In genomic region chr2:126211011-126211680, GRCm38 (mm10) we compare ENCODE assay signal across 23 mouse cellular contexts. TPM values are rescaled to one million over a fixed set of nuclear protein-coding genes. Genes with fewer than 3 reads are reported as not detected.
"Had no signal": no experiment of that assay in that cellular context is flagged by ENCODE, and none has a peak within 500 bp of the region (broad histone marks: within the 10 kb centered on the region; RNA-seq: fewer than 3 reads in every experiment).

No protein-coding gene starts in this region.

- H3K9ac ChIP-seq: limb, embryonic 13.5 days; liver, embryonic 14.5 days; neural tube, embryonic 15.5 days had no signal

- H3K27ac ChIP-seq: layer of hippocampus, adult 2 months; limb, embryonic 13.5 days; liver, embryonic 14.5 days; midbrain, embryonic 10.5 days; neural tube, embryonic 15.5 days; stomach, postnatal 0 days had no signal

- H3K9me3 ChIP-seq: limb, embryonic 13.5 days; midbrain, embryonic 10.5 days; neural tube, embryonic 15.5 days had no signal

- H3K4me1 ChIP-seq: limb, embryonic 13.5 days; midbrain, embryonic 10.5 days; neural tube, embryonic 15.5 days had no signal

- H3K27me3 ChIP-seq: limb, embryonic 13.5 days; neural tube, embryonic 15.5 days had no signal

- H3K36me3 ChIP-seq: limb, embryonic 13.5 days; midbrain, embryonic 10.5 days; neural tube, embryonic 15.5 days had no signal

- DNase-seq: kidney, postnatal 10 days; kidney, postnatal 4 days; left cerebral cortex, postnatal 4 days; lung, adult 18-20 months; lung, postnatal 4 days; midbrain, embryonic 14.5 days; right cerebral cortex, adult 18-20 months; right cerebral cortex, postnatal 25 days; thymus, postnatal 4 days had no signal

- H3K4me2 ChIP-seq: limb, embryonic 13.5 days; neural tube, embryonic 15.5 days had no signal

- H3K4me3 ChIP-seq: layer of hippocampus, adult 2 months; limb, embryonic 13.5 days; midbrain, embryonic 10.5 days; myocyte; neural tube, embryonic 15.5 days had no signal

RNA-seq across cellular contexts. Expression of gene Gm17555, which starts 3.8 kb away (rescaled TPM):
- total RNA-seq: layer of hippocampus, adult 2 months; layer of hippocampus, postnatal 14 days; left cerebral cortex, adult 18-20 months; left cerebral cortex, postnatal 10 days; left cerebral cortex, postnatal 4 days; liver, adult 2 months; megakaryocyte, adult 5-6 weeks had no signal
- polyA plus RNA-seq: limb, embryonic 13.5 days; liver, adult 2 months; liver, embryonic 14.5 days; lung, embryonic 16.5 days; midbrain, embryonic 10.5 days; midbrain, embryonic 14.5 days; myocyte; neural tube, embryonic 11.5 days; neural tube, embryonic 15.5 days; stomach, postnatal 0 days had no signal

RNA-seq across cellular contexts. Expression of gene Fam227b, which starts 59.3 kb away (rescaled TPM):
- total RNA-seq: layer of hippocampus, adult 2 months; left cerebral cortex, postnatal 4 days; liver, adult 2 months; megakaryocyte, adult 5-6 weeks had no signal
- polyA plus RNA-seq: limb, embryonic 13.5 days; liver, adult 2 months; liver, embryonic 14.5 days; lung, embryonic 16.5 days; midbrain, embryonic 10.5 days; midbrain, embryonic 14.5 days; myocyte; neural tube, embryonic 11.5 days; neural tube, embryonic 15.5 days; stomach, postnatal 0 days had no signal
